Mouse (Mus musculus) midbrain, embryonic 15.5 days (tissue): ENCODE data around the gene Ddx31. TPM values are rescaled to one million over a fixed set of nuclear protein-coding genes. Genes with fewer than 3 reads are reported as not detected.

ENCODE experiments used
- ATAC-seq: fragments of 200-750 bp; cut with Nextera tagmentation; replicated peaks from 2 replicates; pipeline ENCODE4 v1.8.0; 2017; ENCODE audit warnings: moderate TSS enrichment
- H3K27ac ChIP-seq: fragments of 300-500 bp; sonication (generic); 2 replicates; pipeline ENCODE4 v1.5.1; 2015; ENCODE audit warnings: mild to moderate bottlenecking, inconsistent platforms
- H3K27me3 ChIP-seq: fragments of 300-500 bp; sonication (generic); replicated peaks from 2 replicates; pipeline ENCODE4 v1.6.1; 2015; ENCODE audit warnings: inconsistent platforms
- H3K36me3 ChIP-seq: fragments of 300-500 bp; sonication (generic); replicated peaks from 2 replicates; pipeline ENCODE4 v1.6.1; 2015; ENCODE audit warnings: inconsistent platforms
- H3K4me1 ChIP-seq: fragments of 300-500 bp; sonication (generic); 2 replicates; pipeline ENCODE4 v1.6.1; 2015; ENCODE audit warnings: inconsistent platforms
- H3K4me2 ChIP-seq: fragments of 300-500 bp; sonication (generic); 2 replicates; pipeline ENCODE4 v1.6.1; 2015; ENCODE audit warnings: inconsistent platforms, mild to moderate bottlenecking, moderate library complexity
- H3K4me3 ChIP-seq: fragments of 300-500 bp; sonication (generic); 2 replicates; pipeline ENCODE4 v1.5.1; 2015; ENCODE audit warnings: mild to moderate bottlenecking, inconsistent platforms
- H3K9ac ChIP-seq: fragments of 300-500 bp; sonication (generic); 2 replicates; pipeline ENCODE4 v1.6.1; 2015; ENCODE audit warnings: mild to moderate bottlenecking, inconsistent platforms
- H3K9me3 ChIP-seq: fragments of 300-500 bp; sonication (generic); 2 replicates; pipeline ENCODE4 v1.6.1; 2016; ENCODE audit warnings: inconsistent platforms
- WGBS: fragments of 180-500 bp; shearing (Covaris S2); methylation state at CpG from one replicate; pipeline ENCODE4 v1.1.7; 2015; ENCODE audit warnings: mixed read lengths; 5-methylcytosine and 5-hydroxymethylcytosine counted together
- polyA plus RNA-seq: library from polyadenylated mRNA; unstranded; fragments of >200 nt; fragmentation: Nextera tagmentation; extraction: Ambion mirVana; gene quantifications from 2 replicates; pipeline ENCODE4 v1.2.1, GENCODE M21; 2015

The Ddx31 gene
- polyA plus RNA-seq, 1 experiment from 2014 or later = 14.9 TPM

DNA sequence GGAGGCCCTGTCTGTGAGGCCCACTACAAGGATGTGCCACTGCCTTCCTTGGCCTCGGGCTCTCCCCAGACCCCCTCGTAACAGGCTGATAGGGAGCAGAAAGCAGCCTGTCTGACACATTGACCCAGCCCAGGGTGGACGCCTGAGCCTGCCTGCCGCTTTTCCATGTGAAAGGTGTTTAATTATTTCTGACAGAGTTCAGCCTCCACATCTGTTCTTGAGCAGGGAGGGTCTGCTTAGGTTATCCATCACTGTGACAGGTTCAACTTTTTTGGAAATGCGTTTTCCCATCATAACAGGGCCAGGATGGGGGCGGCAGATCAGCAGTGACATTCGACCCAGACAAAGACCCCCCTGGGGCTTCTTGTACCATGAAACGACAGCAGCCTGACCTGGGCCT, 112.8 kb downstream of the Ddx31 start:
- H3K9me3 ChIP-seq = no peaks in the 10 kb centered on the region
- H3K9ac ChIP-seq = no peak overlapping the region
- H3K4me3 ChIP-seq = no peak overlapping the region
- no peaks in the 10 kb centered on the region for H3K36me3 ChIP-seq
- H3K27me3 ChIP-seq = no peaks in the 10 kb centered on the region
- ATAC-seq = 0 out of 2 replicates have a peak, but pooled peaks have one; percentile 11
- no peak overlapping the region for H3K27ac ChIP-seq
- H3K4me2 ChIP-seq = no peak overlapping the region
- 46% methylated on average over 8 of the region's 8 CpGs for WGBS
- H3K4me1 ChIP-seq = no peaks in the 10 kb centered on the region

- no peak overlapping the region for H3K4me3 ChIP-seq
- no peaks in the 10 kb centered on the region for H3K36me3 ChIP-seq
- no peaks in the 10 kb centered on the region for H3K9me3 ChIP-seq
- H3K27ac ChIP-seq = no peak overlapping the region
- ATAC-seq = no peak
- no peak overlapping the region for H3K4me2 ChIP-seq
- no peaks in the 10 kb centered on the region for H3K4me1 ChIP-seq
- no peak overlapping the region for H3K9ac ChIP-seq
- no peaks in the 10 kb centered on the region for H3K27me3 ChIP-seq
- 75% methylated on average over 9 of the region's 9 CpGs for WGBS
Observed at GRCm38 (mm10) chr2:28954595-28954994, 114.4 kb downstream of the Ddx31 start.

Other genes starting within 250 kb of the Ddx31 start
- not detected in 2 replicates for gene Gfi1b, start 218.4 kb upstream of the Ddx31 start, polyA plus RNA-seq
- gene Tsc1, start 199.2 kb upstream of the Ddx31 start, polyA plus RNA-seq = 38.6 and 40.3 TPM in 2 replicates
- 2.2 and 2.3 TPM in 2 replicates for gene Spaca9, start 140.7 kb upstream of the Ddx31 start, polyA plus RNA-seq
- gene Ak8, start 140.2 kb upstream of the Ddx31 start, polyA plus RNA-seq = 4.1 and 4.4 TPM in 2 replicates
- gene Gtf3c4, start within 50 bp of the Ddx31 start, polyA plus RNA-seq = 22.7 and 22.8 TPM in 2 replicates
- gene Barhl1, start 76.3 kb downstream of the Ddx31 start, polyA plus RNA-seq = 53.5 and 77.8 TPM in 2 replicates
- gene Cfap77, start 214.7 kb downstream of the Ddx31 start, polyA plus RNA-seq = 0.82 and 1.3 TPM in 2 replicates
- gene Ttf1, start 219.9 kb downstream of the Ddx31 start, polyA plus RNA-seq = 8.0 and 8.9 TPM in 2 replicates